Mouse (Mus musculus): ENCODE results near the gene Mdk.

DNA sequence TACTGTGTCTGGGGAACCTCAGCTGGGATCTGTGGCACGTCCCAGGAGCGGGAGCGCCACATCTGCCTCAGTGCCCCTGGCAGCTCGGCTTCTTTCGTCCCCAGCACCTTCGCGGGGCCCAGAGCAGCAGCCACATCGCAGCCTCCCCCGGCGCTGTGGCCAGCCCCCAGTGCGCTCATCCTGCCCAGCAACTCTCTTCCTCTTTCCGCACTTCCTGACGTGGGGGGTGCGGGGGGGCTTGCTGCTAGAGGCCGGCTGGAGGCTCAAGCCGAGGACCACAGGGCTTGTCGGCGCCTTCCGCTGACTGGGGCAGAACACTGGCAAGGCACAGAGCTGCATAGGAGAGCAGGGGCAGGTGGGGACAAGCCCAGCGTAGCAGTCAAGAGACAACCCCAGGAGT, 33.3 kb upstream of the Mdk start:
- no peak for TF ChIP-seq CTCF (conservative IDR thresholded peaks at IDR 0.05; ENCODE audit: low read length)
- no peak for TF ChIP-seq POU5F1 (IDR thresholded peaks at IDR 0.05; ENCODE audit: borderline replicate concordance, low read length)

Measured in E14TG2a.4 (cell line).